Mouse (Mus musculus): Measurements from ENCODE around the gene Leng8.
"Not testable (repeated sequence)": the region's sequence is repeated elsewhere in the genome, so short reads cannot be mapped to it uniquely, and the experiment has no call there.

Gene Leng8

DNA sequence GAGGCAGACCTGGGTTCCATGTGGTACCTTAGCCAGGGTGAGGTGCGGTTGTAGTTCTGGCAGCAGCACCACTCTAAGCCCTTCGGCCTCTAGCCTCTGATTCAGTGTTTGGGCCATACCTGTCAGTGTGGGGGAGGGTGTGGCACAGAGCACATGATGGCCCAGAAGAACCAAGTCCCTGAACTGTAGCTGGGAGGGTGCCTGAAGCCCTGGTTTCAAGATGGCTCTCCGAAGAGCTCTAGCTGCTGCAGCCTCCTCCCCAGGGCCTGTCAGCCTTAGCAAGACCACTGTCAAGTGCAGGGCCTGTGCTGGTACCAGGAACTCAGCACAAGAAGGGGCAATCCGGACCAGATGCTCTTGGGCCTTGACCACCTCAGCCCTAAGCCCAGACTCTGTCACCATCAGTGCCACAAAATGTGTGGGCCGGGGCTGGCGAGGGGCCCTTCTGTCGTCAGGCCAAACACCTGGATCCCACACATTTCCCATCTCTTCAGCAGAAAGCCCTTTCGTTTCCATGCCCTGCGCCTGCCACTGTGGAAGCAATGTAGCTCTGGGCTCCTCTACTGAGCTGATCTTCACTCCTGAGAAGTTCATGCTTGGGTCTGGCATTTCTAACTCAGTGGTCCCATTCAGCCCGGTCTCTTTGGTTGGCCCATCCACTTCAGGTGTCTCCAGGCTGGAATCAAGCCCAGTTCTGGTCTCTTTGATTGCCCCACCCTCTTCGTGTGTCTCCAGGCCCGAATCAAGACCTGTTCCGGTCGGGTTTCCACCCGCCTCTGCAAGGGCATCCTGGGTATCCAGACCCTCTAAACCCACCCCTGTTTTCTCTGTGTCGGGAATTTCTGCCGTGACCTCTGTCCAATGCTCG lies 11.7 kb downstream of the Leng8 start:
- peak; percentile 40 for DNase-seq

GRCm38 (mm10) chr7:4149209-4150054 lies 12.6 kb downstream of the Leng8 start:
- DNase-seq, result peak; percentile 88

DNA sequence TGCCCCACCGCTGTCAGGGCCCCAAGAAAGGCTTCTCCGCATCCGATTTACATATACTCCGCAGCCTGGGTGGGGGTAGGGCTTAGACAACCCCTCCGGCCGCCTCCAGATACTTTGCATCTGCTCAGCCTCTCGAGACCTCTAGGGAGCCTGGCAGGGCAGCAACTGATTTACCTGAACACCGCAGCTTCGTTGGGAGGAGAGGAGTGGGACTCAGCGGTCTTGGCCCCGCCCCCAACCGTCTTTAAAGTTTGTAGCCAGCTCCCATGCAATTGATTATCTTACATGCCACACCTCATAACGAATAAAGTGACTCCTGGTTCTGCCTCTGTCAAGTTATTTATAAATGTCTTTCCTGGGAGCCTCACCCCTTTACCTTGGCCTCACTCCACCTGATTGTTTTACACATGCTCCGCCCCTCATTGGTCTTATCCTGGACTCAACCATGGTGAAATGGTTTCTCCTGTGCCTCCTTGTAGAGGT lies 13.3 kb downstream of the Leng8 start, which contains the start of gene Leng9:
Leng9 (minus strand) TSS at position 316 of the 483 bp plus-strand sequence.
- peak; percentile 38 for DNase-seq

DNA sequence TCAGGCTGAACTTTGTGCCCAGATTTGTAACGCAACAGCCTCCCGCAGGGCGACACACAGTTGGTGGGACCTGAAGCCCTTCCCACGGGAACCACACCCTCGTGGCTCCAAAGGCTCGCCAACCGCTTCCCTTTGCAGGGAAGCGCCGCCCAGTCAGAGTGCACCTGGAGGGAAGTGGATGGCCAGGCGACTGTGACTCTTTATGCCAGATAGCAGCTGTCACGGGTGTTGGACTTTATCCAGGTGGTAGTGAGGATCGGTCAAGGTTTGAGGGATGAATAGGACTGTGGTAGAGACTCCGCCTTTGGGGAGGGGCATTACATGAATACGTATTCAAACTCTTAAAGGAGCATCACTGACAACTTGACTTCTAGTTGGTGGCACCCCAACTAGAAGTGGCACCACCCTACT lies 14.0 kb downstream of the Leng8 start:
- DNase-seq, result peak; percentile 42

DNA sequence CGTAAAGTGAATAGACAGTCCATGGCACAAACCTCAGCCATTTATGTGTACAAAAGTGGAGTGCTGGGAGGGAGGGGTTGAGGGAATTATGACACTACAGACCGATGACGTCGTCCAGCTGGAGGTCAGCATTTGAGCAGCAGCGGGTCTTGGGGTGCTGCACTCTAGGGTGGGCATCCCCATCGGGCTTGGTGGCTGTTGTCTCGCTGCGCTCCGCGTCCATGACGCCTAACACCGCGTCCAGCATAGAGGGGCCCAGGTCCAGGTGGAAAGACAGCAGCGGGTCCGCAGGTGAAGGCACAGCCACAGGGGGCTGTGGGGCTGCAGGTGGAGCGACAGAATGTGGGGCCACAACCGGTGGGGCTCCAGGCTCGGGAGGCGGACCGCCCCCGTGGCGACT lies 14.4 kb downstream of the Leng8 start:
- peak; percentile 24 for DNase-seq

DNA sequence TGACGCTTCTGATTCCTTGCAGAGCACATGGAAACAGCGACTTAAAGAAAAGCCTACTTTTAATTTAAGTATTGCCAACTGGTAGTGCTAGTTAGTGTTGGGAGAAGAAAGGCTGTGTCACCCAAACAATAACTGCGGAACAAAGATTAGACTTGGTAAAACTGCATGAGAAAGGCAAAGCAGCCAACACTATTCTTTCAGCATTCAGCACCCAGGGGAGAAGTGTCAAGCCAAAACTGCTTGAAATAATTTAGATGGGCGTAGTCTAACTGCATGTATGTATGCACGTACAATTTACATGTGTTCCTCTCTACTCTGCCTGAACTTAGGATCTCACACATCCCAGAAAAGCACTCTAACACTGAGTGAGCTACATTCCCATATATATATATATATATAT lies 17.5 kb downstream of the Leng8 start:
- DNase-seq, result no peak

- DNase-seq, result no peak
Observed at GRCm38 (mm10) chr7:4154976-4155375, 18.1 kb downstream of the Leng8 start.

GRCm38 (mm10) chr7:4161596-4161995 lies 24.8 kb downstream of the Leng8 start:
- not testable (repeated sequence) for DNase-seq

- no peak for DNase-seq
Observed at GRCm38 (mm10) chr7:4163571-4164072, 26.8 kb downstream of the Leng8 start.

DNA sequence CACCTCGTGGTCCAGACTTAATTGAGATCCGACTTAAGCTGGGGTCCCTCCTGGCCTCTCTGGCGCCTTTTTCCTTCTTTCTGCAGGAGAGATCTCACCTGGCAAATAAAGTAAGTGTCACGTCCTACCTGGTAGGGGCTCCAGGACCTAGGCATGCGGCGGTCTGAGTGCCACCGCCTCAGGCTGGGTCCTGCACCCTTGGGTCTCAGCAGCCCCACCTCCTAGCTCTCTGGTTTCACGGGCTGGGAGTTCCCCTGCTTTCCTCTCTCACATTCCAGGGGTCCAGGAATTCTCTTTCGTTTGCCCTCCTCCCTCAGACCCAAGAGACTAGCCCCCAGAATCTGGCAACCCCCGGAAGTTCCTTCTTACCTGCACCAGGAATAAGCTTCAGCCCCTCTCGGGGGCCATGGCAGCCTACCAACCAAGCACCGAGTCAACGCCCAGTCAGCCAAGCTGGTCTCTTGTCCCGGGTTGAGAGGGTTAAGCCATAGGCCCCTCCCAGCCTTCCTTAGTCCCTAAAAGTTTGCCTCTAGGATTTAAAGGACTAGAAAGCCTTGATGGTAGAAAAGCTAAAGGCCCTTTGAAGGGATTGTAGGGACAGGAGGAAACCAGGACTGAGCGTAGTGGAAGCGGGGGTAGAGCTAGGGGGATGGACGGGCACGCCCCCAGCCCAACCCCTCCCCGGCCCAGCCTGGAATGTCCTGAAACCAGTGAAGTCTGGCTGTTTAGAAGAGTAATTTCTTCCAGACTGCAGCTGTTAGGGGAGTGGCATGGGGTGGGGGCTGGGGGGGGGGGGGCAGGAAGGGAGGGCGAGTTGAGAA lies 27.5 kb downstream of the Leng8 start, which contains the start of gene Cdc42ep5:
Cdc42ep5 (minus strand) TSS at position 771 of the 821 bp plus-strand sequence.
- DNase-seq, result no peak

GRCm38 (mm10) chr7:4165286-4165685 lies 28.4 kb downstream of the Leng8 start:
- DNase-seq, result no peak

DNA sequence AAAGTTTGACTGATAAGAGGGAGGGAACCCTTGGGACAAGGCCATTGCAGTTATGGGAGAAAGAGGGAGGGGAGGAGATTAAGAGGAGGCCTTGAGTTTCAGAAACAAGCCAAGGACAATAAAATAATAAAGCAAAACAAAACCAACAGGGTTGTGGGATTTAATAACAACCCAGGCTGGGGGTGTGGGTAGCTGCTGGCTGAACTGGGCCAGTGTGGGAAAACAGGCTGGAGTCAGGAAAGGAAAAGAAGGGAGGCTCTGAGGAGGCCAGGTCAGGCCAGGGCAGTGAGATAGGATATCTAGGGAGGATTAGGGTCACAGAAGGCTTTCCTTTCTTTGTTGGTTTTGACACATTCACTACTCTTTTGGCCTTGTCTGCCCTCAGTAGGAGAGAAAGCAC lies 30.3 kb downstream of the Leng8 start:
- DNase-seq, result no peak

- no peak for DNase-seq
Observed at GRCm38 (mm10) chr7:4170193-4170938, 33.5 kb downstream of the Leng8 start.

- no peak for DNase-seq
Observed at GRCm38 (mm10) chr7:4178438-4178837, 41.6 kb downstream of the Leng8 start.

Measured in right cerebral cortex, postnatal 25 days (tissue).